Mouse (Mus musculus): ENCODE results near the gene Usp49.
"Not testable (repeated sequence)": the region's sequence is repeated elsewhere in the genome, so short reads cannot be mapped to it uniquely, and the experiment has no call there.

Gene Usp49

GRCm38 (mm10) chr17:47609182-47609581, 21.3 kb upstream of the Usp49 start:
- no peak for DNase-seq (ENCODE audit: low spot score)

GRCm38 (mm10) chr17:47610849-47611660, 19.4 kb upstream of the Usp49 start, which contains the start of the genes Bysl, Med20 and Gm20517:
Gene Bysl (minus strand): TSS chr17:47611492.
Gene Med20 (plus strand): TSS chr17:47611582.
Gene Gm20517 (plus strand): TSS chr17:47611589.
- DNase-seq (ENCODE audit: low spot score): peak; percentile 97

GRCm38 (mm10) chr17:47611661-47611982, 18.9 kb upstream of the Usp49 start:
- DNase-seq (ENCODE audit: low spot score): no peak

- DNase-seq (ENCODE audit: low spot score): peak; percentile 56
These were observed 16.5 kb upstream of the Usp49 start for GRCm38 (mm10) chr17:47614018-47614417.

GRCm38 (mm10) chr17:47616119-47616518, 14.4 kb upstream of the Usp49 start:
- no peak for DNase-seq (ENCODE audit: low spot score)

- DNase-seq (ENCODE audit: low spot score): no peak
These were observed 13.8 kb upstream of the Usp49 start for GRCm38 (mm10) chr17:47616652-47617051.

GRCm38 (mm10) chr17:47617605-47618307, 12.7 kb upstream of the Usp49 start:
- no peak for DNase-seq (ENCODE audit: low spot score)

GRCm38 (mm10) chr17:47618556-47619311, 11.8 kb upstream of the Usp49 start:
- DNase-seq (ENCODE audit: low spot score): no peak

GRCm38 (mm10) chr17:47622912-47623554, 7.5 kb upstream of the Usp49 start:
- DNase-seq (ENCODE audit: low spot score): no peak

GRCm38 (mm10) chr17:47624572-47624971, 5.9 kb upstream of the Usp49 start:
- DNase-seq (ENCODE audit: low spot score): not testable (repeated sequence)

GRCm38 (mm10) chr17:47625088-47625487, 5.4 kb upstream of the Usp49 start:
- no peak for DNase-seq (ENCODE audit: low spot score)

GRCm38 (mm10) chr17:47626031-47626430, 4.5 kb upstream of the Usp49 start:
- DNase-seq (ENCODE audit: low spot score): no peak

GRCm38 (mm10) chr17:47627791-47628190, 2.7 kb upstream of the Usp49 start:
- DNase-seq (ENCODE audit: low spot score): no peak

- DNase-seq (ENCODE audit: low spot score): peak; percentile 96
These were observed 1.4 kb upstream of the Usp49 start for GRCm38 (mm10) chr17:47628851-47629676.

GRCm38 (mm10) chr17:47629717-47630677, 493 bp upstream of the Usp49 start:
- DNase-seq (ENCODE audit: low spot score): peak; percentile 37

- DNase-seq (ENCODE audit: low spot score): no peak
These were observed 1.8 kb downstream of the Usp49 start for GRCm38 (mm10) chr17:47632181-47632840.

- DNase-seq (ENCODE audit: low spot score): no peak
These were observed 3.7 kb downstream of the Usp49 start for GRCm38 (mm10) chr17:47633999-47634770.

GRCm38 (mm10) chr17:47642992-47643391, 12.5 kb downstream of the Usp49 start:
- no peak for DNase-seq (ENCODE audit: low spot score)

GRCm38 (mm10) chr17:47646683-47647082, 16.2 kb downstream of the Usp49 start:
- peak; percentile 62 for DNase-seq (ENCODE audit: low spot score)

Measured in urinary bladder, postnatal 14 days (tissue).